Mouse (Mus musculus) hindbrain, embryonic 14.5 days (tissue): ENCODE results near the gene Fyco1. TPM values are rescaled to one million over a fixed set of nuclear protein-coding genes. Genes with fewer than 3 reads are reported as not detected.

Experiments used
- ATAC-seq: fragments of 200-750 bp; cut with Nextera tagmentation; 2 replicates; pipeline ENCODE4 v1.8.0; 2017; ENCODE audit warnings: moderate number of reproducible peaks, mild to moderate bottlenecking, moderate TSS enrichment, moderate library complexity; ENCODE audit not compliant: low FRiP score
- DNase-seq: peaks from one replicate; pipeline ENCODE4 v3.0.0-alpha.2; 2015; ENCODE audit warnings: low spot score
- H3K27ac ChIP-seq: fragments of 300-500 bp; sonication (generic); 2 replicates; pipeline ENCODE4 v1.5.1; 2014; ENCODE audit warnings: mild to moderate bottlenecking, moderate library complexity
- H3K27me3 ChIP-seq: fragments of 300-500 bp; sonication (generic); 2 replicates; pipeline ENCODE4 v1.6.1; 2014; ENCODE audit warnings: mild to moderate bottlenecking, low read length, mixed read lengths; ENCODE audit not compliant: control insufficient read depth, insufficient read depth
- H3K36me3 ChIP-seq: fragments of 300-500 bp; sonication (generic); replicated peaks from 2 replicates; pipeline ENCODE4 v1.6.1; 2014; ENCODE audit not compliant: control insufficient read depth, insufficient read depth
- H3K4me1 ChIP-seq: fragments of 300-500 bp; sonication (generic); replicated peaks from 2 replicates; pipeline ENCODE4 v1.6.1; 2014; ENCODE audit warnings: antibody characterized with exemption, low read length, mixed read lengths; ENCODE audit not compliant: control insufficient read depth, insufficient read depth
- H3K4me2 ChIP-seq: fragments of 300-500 bp; sonication (generic); replicated peaks from 2 replicates; pipeline ENCODE4 v1.6.1; 2014; ENCODE audit warnings: mild to moderate bottlenecking, moderate library complexity
- H3K4me3 ChIP-seq: fragments of 300-500 bp; sonication (generic); replicated peaks from 2 replicates; pipeline ENCODE4 v1.5.1; 2014; ENCODE audit warnings: mild to moderate bottlenecking, low read length
- H3K9ac ChIP-seq: fragments of 300-500 bp; sonication (generic); 2 replicates; pipeline ENCODE4 v1.6.1; 2014
- H3K9me3 ChIP-seq: fragments of 300-500 bp; sonication (generic); 2 replicates; pipeline ENCODE4 v1.6.1; 2016; ENCODE audit warnings: low read length; ENCODE audit not compliant: control insufficient read depth
- WGBS: fragments of 180-500 bp; shearing (Covaris S2); extraction: QIAGEN DNeasy Blood & Tissue Kit; methylation state at CpG from one replicate; pipeline ENCODE4 v1.1.7; 2014; 5-methylcytosine and 5-hydroxymethylcytosine counted together
- polyA plus RNA-seq: library from polyadenylated mRNA; unstranded; fragments of >200 nt; fragmentation: Nextera tagmentation; extraction: Ambion mirVana; gene quantifications from 2 replicates; pipeline ENCODE4 v1.2.1, GENCODE M21; 2014

Gene Fyco1
- polyA plus RNA-seq, 1 experiment from 2014 or later = 12.7 TPM

GRCm38 (mm10) chr9:123826631-123827030 is 25.1 kb downstream of the Fyco1 start:
- DNase-seq (no peak), ATAC-seq (no peak)
- 93% methylated on average over 3 of the region's 3 CpGs for WGBS
- no peak overlapping the region for H3K4me3 ChIP-seq
- peaks cover 84% of the 10 kb centered on the region for H3K36me3 ChIP-seq
- H3K27me3 ChIP-seq = no peaks in the 10 kb centered on the region
- no peaks in the 10 kb centered on the region for H3K9me3 ChIP-seq
- no peak overlapping the region for H3K27ac ChIP-seq
- H3K4me1 ChIP-seq = no peaks in the 10 kb centered on the region
- H3K9ac ChIP-seq = no peak overlapping the region
- no peak overlapping the region for H3K4me2 ChIP-seq

DNA sequence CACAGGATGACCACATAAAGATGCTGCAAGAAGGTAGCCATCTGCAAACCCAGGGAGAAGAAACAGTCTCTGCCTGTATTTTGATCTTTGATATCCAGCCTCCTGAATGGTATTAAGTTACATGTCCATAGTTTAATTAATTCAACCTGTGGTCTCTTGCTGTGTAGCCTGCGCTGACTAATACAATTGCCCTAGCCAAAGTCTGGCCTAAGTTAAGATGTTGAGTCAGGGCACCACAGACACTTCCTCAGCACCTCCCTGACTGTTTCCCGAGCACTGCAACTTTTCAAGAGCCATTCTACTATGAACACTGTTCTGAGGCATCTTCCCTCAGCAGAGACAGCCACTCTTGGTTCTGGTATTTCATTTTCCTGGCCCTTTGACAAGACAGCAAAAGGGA is 33.1 kb downstream of the Fyco1 start:
- Histone ChIP-seq H3K36me3 (peaks cover 78% of the 10 kb centered on the region), H3K4me1 (no peaks in the 10 kb centered on the region), H3K27me3 (no peaks in the 10 kb centered on the region), H3K4me2 (no peak overlapping the region), H3K27ac (no peak overlapping the region), H3K9ac (no peak overlapping the region), H3K9me3 (no peaks in the 10 kb centered on the region), H3K4me3 (no peak overlapping the region)
- ATAC-seq (no peak), DNase-seq (no peak)
- 85% methylated on average over 2 of the region's 2 CpGs for WGBS

DNA sequence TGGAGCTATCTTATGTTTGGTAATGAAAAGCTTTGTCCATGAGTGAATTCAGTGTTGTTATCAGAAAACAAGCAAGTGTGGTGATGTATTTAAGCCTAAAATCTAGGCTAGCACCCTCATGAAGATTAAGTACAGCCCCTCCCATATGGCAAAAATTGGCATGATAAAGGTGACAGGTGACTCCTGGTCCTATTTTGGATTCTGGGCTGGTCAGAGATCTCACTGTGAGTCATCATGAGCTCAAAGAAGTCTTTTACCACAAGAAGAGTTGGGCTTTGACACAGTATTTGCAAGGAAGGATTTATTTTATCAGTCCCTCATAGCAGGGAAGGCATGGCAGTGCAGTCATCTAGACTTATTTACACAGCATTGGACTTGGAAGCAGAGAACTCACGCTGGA is 35.7 kb downstream of the Fyco1 start:
- H3K4me2 ChIP-seq = no peak overlapping the region
- no peaks in the 10 kb centered on the region for H3K4me1 ChIP-seq
- DNase-seq (no peak), ATAC-seq (no peak)
- H3K27me3 ChIP-seq = no peaks in the 10 kb centered on the region
- H3K27ac ChIP-seq = no peak overlapping the region
- no peak overlapping the region for H3K9ac ChIP-seq
- H3K4me3 ChIP-seq = no peak overlapping the region
- no peaks in the 10 kb centered on the region for H3K9me3 ChIP-seq
- H3K36me3 ChIP-seq = peaks cover 57% of the 10 kb centered on the region
- 94% methylated on average over 1 of the region's 1 CpGs for WGBS

DNA sequence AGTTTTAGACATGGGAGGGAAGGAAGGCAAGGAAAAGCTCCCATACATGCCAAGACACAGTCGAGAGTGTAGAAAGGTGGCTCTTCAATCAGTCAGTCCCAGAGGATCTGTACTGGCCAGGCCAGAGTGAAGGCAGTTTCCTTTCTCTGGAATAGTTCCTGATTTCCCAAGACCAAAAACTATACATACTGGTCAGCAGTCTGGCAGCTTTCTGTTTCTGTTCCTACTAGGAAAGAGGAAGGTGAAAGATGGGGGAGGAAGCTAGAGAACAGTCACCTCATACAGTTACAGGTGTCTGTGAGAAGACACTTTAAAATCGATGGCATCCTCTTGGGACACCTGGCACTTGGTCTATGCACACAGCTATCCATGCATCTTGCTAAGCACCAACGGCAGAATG is 36.3 kb downstream of the Fyco1 start:
- H3K27ac ChIP-seq = no peak overlapping the region
- H3K36me3 ChIP-seq = peaks cover 57% of the 10 kb centered on the region
- ATAC-seq (no peak; the same call in 1 of the 2 replicates), DNase-seq (no peak)
- H3K4me3 ChIP-seq = no peak overlapping the region
- H3K4me2 ChIP-seq = no peak overlapping the region
- H3K9ac ChIP-seq = no peak overlapping the region
- no peaks in the 10 kb centered on the region for H3K9me3 ChIP-seq
- H3K27me3 ChIP-seq = no peaks in the 10 kb centered on the region
- no peaks in the 10 kb centered on the region for H3K4me1 ChIP-seq
- WGBS = 94% methylated on average over 3 of the region's 3 CpGs

DNA sequence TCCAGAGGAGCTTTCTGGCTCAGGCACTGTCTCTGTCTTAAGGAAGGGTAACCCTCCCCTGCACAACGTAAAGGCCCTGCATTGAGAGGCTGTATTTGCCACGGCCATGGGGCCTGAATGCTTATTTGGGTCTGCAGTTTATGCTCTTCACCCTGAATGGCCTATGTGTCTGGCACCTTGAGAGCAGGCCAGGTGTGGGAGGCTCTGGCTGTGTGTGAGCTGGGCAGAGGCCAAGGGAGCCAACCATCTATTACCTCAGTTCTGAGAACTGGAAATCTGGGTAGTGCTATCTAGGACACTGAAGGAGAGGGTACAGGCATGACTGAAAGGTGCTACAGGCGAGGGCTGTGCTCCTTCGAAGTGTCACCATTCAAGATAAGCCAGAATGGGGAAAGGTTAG is 36.9 kb downstream of the Fyco1 start:
- no peak overlapping the region for H3K27ac ChIP-seq
- 88% methylated on average over 4 of the region's 4 CpGs for WGBS
- H3K9ac ChIP-seq = no peak overlapping the region
- no peaks in the 10 kb centered on the region for H3K4me1 ChIP-seq
- H3K9me3 ChIP-seq = no peaks in the 10 kb centered on the region
- H3K27me3 ChIP-seq = no peaks in the 10 kb centered on the region
- ATAC-seq (no peak), DNase-seq (no peak)
- no peak overlapping the region for H3K4me2 ChIP-seq
- peaks cover 59% of the 10 kb centered on the region for H3K36me3 ChIP-seq
- H3K4me3 ChIP-seq = no peak overlapping the region

DNA sequence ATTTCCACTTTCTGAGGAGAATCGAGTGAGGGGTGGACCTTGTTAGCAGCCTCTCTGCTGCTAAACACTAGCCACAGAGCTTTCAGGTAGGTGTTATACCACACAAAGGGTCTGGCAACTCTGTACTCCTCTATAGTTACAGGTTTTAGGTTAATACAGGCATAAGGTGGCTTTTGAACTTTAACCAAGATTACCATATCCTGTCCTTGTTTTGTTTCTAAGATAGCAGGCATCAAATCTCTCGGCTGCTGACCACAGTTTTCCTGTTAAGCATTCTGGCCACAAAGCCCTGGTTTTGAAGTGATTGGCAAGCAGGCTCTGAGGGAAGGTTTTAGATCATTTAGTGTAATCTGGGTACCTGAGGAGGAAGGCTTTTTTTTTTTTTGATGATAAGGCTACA is 37.4 kb downstream of the Fyco1 start:
- no peaks in the 10 kb centered on the region for H3K9me3 ChIP-seq
- peaks cover 59% of the 10 kb centered on the region for H3K36me3 ChIP-seq
- WGBS = 79% methylated on average over 2 of the region's 2 CpGs
- no peaks in the 10 kb centered on the region for H3K27me3 ChIP-seq
- H3K4me2 ChIP-seq = no peak overlapping the region
- no peak for ATAC-seq
- H3K4me1 ChIP-seq = no peaks in the 10 kb centered on the region
- H3K4me3 ChIP-seq = no peak overlapping the region
- H3K9ac ChIP-seq = no peak overlapping the region
- no peak for DNase-seq
- no peak overlapping the region for H3K27ac ChIP-seq

- no peak for ATAC-seq
- DNase-seq = no peak
- no peak overlapping the region for H3K4me2 ChIP-seq
- H3K9me3 ChIP-seq = no peaks in the 10 kb centered on the region
- no peaks in the 10 kb centered on the region for H3K4me1 ChIP-seq
- 91% methylated on average over 3 of the region's 3 CpGs for WGBS
- H3K9ac ChIP-seq = no peak overlapping the region
- H3K36me3 ChIP-seq = peaks cover 43% of the 10 kb centered on the region
- no peak overlapping the region for H3K27ac ChIP-seq
- no peak overlapping the region for H3K4me3 ChIP-seq
- H3K27me3 ChIP-seq = no peaks in the 10 kb centered on the region
Observed at GRCm38 (mm10) chr9:123811831-123812230, 39.9 kb downstream of the Fyco1 start.

DNA sequence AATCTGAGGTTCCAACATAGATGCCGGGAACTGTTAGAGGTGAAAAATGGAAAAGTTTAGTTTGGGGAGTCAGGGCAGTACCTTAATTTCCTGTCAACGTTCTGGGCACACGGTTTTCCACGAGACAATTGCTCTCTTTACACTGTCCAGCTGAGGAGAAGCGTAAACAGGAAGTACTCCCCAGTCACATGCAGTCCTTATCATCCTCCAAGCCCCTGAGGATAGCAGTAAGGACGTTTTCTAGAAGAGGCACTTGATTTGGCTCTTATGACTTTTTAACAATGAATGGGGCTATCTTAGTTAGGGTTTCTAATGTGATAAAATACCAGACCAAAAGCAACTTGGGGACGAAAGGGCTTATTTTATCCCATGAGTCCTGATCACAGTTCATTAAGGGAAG is 43.1 kb downstream of the Fyco1 start:
- H3K4me3 ChIP-seq = no peak overlapping the region
- ATAC-seq (no peak), DNase-seq (no peak)
- H3K4me1 ChIP-seq = no peaks in the 10 kb centered on the region
- no peak overlapping the region for H3K9ac ChIP-seq
- H3K27me3 ChIP-seq = no peaks in the 10 kb centered on the region
- no peaks in the 10 kb centered on the region for H3K9me3 ChIP-seq
- 85% methylated on average over 7 of the region's 7 CpGs for WGBS
- no peak overlapping the region for H3K27ac ChIP-seq
- H3K36me3 ChIP-seq = peaks cover 18% of the 10 kb centered on the region
- no peak overlapping the region for H3K4me2 ChIP-seq

- WGBS = 91% methylated on average over 5 of the region's 5 CpGs
- ATAC-seq (no peak), DNase-seq (no peak)
- H3K9me3 ChIP-seq = no peaks in the 10 kb centered on the region
- no peaks in the 10 kb centered on the region for H3K4me1 ChIP-seq
- no peak within 1 kb of the TSS for H3K4me2 ChIP-seq
- no peak within 1 kb of the TSS for H3K27ac ChIP-seq
- H3K36me3 ChIP-seq = peaks cover 18% of the 10 kb centered on the region
- no peaks in the 10 kb centered on the region for H3K27me3 ChIP-seq
- no peak within 1 kb of the TSS for H3K9ac ChIP-seq
- no peak within 1 kb of the TSS for H3K4me3 ChIP-seq
Observed at GRCm38 (mm10) chr9:123806267-123806666, 45.4 kb downstream of the Fyco1 start, which contains the start of gene Cxcr6. Gene Cxcr6 (plus strand): TSS chr9:123806475.

DNA sequence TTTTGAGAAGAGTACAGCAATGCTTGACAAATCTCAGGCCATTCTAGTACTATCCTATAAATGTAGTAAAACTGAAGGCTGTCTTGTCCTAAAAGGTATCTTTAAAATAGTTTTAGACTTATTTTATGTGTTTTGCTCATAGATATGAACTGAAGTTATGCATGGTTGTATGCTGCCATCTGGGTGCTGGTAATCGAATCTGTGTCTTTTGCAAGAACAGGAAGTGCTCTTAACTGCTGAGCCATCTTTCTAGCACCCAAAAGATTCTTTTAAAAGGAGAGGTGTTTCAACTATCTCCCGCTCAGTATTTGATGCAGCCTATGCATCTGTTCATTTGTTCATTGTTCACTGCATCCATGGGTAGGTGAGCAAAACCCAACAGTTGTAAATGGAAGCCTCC is 46.5 kb downstream of the Fyco1 start:
- no peak overlapping the region for H3K4me3 ChIP-seq
- H3K4me2 ChIP-seq = no peak overlapping the region
- no peak for DNase-seq
- H3K27me3 ChIP-seq = no peaks in the 10 kb centered on the region
- no peak overlapping the region for H3K9ac ChIP-seq
- ATAC-seq = no peak
- H3K27ac ChIP-seq = no peak overlapping the region
- WGBS = 94% methylated on average over 2 of the region's 2 CpGs
- H3K4me1 ChIP-seq = no peaks in the 10 kb centered on the region
- no peaks in the 10 kb centered on the region for H3K9me3 ChIP-seq
- peaks cover 19% of the 10 kb centered on the region for H3K36me3 ChIP-seq
